Mouse (Mus musculus) adrenal gland, adult 18-20 months (tissue): ENCODE results near the gene Dync1li2. TPM values are rescaled to one million over a fixed set of nuclear protein-coding genes. Genes with fewer than 3 reads are reported as not detected.
A peak's percentile ranks its signal among the peaks of the same experiment; 100 is the strongest.

ENCODE experiments used
- DNase-seq, 2 experiments: peaks; one replicate each; pipeline ENCODE4 v3.0.0; 2021 to 2022; ENCODE audit warnings: low spot score in 2 of 2
- total RNA-seq, 2 experiments: library from RNA; stranded (reverse); gene quantifications; 1 replicate in 1 of 2; 2 replicates in 1 of 2; pipeline ENCODE4 v1.2.3; 2021

Dync1li2 gene
- total RNA-seq, 2 experiments from 2014 or later = 113 to 159 TPM

DNA sequence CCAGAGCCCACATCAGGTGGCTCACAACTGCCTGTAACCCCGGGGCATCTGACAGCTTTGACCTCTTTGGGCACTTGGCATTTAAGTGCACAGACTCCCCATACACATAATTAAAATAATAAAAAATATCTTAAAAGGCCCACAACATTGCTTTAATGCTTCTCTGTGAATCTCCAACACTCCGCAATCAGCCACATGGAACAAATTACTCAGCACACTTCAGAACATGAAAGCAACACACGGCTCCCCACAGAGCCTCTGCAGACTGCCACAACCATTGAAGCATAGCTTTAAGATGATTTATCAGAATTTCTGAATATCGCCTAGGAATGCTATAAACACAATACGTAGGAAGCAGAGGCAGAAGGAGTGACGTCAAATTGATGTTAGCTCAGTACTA, 26.8 kb downstream of the Dync1li2 start:
- DNase-seq = no peak

DNA sequence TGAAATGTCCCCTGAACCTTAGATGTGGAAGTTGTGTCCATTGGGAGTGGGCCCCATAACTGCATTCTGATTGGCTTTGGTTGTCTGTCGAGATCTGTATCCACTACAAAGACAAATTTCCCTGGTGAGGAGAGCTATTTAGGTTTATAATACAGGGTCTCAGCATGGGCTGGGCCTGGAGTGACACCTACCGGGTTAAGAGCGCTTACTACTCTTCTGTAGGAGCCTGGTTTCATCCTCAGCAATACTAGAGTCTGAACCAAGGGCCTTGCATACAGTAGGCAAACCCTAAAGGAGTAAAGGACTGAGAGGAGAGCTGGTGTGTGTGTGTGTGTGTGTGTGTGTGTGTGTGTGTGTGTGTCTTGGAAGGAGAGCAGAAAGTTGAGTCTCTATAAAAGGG, 28.6 kb downstream of the Dync1li2 start:
- DNase-seq = no peak

GRCm38 (mm10) chr8:104413770-104414169, 29.1 kb downstream of the Dync1li2 start:
- DNase-seq = no peak

DNA sequence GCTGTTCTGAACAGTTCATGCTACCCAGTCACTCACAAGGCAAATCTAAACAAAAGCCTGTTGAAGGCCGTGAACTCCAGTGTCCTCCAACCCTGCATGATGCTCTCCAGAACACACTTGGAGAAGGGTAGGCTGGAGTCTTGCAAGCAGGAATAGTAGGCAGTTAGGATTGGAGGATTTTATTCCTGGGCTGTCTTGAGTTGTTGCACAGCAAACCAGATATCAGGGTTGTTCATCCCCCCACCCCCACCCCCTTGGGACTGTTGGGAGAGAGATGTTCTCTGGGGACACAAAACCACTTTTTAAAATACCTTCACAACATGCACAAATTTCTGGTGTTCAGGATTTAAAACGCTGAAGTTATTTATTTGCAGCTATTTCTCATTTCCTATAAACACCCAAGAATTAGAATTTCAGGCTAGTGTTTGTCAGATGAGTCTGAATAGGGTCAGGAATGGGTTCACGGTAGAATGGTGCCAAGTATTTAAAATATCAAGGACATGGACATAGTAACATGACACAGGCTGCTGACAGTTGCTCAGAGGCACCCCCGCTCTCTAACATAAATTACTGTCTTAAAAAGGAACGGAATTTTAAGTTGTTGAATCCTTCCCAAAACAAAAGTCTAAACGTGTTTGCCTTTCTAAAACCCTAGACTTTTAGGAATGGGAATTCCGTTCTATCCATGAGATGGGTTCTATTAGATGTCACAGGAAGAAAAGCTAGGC, 29.9 kb downstream of the Dync1li2 start:
- no peak for DNase-seq

GRCm38 (mm10) chr8:104411972-104412371, 30.9 kb downstream of the Dync1li2 start:
- DNase-seq = no peak

DNA sequence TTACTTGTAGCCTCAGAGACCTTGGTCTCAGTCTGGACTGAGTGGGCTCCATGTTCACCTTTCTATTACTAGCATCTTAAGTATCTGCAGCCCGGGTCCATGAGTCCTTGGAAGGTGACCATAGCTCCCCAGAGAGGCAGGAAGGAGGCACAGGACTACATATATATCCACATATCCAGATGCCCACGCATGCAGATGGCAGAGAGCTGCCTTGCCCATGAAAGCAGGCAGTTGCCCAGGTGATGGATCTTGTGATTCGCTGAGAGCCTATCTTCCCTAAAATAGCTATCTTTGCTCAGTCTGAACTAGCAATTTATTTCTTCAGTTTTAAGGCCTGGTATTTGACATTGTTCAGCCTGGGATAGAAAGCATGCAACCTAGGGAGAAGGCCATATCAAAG, 31.4 kb downstream of the Dync1li2 start:
- no peak for DNase-seq

DNA sequence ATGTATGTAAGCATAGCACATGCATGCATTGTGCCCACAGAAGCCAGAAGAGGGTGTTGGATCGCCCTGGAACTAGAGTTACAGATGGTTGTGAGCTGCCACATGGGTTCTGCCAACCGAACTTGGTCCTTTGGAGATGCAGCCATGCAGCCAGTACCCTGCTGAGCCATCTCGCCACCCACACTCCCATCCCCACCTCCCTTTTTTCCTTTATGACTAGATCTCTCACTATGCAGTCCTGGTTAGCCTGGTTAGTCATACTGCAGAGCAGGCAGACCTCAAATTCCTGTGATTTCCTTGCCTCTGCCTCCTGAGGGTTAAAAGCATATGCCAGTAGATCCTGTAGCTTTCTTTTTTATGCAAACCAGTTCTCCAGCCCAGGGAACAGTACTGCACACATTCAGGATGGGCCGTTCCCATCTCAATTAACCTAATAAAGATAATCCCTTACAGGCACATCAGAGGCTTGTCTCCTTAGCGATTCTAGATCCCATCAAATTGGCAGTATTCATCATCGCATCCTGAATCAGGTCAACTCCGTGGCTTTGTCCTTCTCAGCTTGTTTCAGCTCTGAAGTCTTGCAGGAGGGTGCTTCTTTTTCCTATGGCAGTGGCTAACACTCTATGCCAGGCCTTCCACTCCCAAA, 32.1 kb downstream of the Dync1li2 start:
- DNase-seq = no peak

DNA sequence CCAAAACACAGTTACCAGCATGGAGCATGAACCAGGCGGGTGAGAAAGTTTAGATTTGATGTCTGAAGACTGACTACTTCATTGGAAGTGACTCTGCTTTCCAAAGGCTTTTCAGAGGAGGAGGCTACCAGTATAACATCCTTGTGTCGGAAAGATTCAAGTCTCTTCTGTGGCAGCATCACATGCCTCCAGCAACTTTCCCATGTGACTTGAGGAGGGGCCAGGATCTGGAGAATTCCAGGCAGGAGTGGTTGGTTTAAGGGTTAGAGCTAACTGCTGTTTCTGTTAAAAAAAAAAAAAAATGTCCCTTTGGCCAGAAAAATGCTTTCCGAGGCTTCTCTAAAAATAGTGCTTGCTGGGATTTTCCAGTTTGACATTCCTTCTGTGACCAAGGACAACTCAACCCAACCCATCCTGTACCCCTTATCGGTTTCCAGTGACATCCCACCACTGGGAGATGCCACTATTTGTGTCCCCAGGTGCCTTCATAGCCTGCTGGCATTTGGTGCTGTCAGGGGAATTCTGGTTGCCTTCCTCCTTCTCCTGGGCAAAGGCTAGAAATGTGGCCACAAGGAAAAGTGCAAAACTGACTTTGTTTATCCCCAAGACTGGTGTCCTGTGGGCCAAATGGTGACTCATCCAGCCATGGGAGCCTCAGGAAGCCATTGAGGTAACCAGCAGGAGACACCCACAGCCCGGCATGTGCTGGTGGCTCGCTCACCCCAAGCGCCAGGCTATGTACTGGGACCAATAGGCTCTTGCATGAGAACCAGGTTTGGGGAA, 34.3 kb downstream of the Dync1li2 start:
- DNase-seq = no peak

- DNase-seq = no peak
These were observed 36.3 kb downstream of the Dync1li2 start for GRCm38 (mm10) chr8:104406340-104407128.

- no peak for DNase-seq
These were observed 37.2 kb downstream of the Dync1li2 start for GRCm38 (mm10) chr8:104405430-104406187.

GRCm38 (mm10) chr8:104403596-104403995, 39.3 kb downstream of the Dync1li2 start:
- no peak for DNase-seq

DNA sequence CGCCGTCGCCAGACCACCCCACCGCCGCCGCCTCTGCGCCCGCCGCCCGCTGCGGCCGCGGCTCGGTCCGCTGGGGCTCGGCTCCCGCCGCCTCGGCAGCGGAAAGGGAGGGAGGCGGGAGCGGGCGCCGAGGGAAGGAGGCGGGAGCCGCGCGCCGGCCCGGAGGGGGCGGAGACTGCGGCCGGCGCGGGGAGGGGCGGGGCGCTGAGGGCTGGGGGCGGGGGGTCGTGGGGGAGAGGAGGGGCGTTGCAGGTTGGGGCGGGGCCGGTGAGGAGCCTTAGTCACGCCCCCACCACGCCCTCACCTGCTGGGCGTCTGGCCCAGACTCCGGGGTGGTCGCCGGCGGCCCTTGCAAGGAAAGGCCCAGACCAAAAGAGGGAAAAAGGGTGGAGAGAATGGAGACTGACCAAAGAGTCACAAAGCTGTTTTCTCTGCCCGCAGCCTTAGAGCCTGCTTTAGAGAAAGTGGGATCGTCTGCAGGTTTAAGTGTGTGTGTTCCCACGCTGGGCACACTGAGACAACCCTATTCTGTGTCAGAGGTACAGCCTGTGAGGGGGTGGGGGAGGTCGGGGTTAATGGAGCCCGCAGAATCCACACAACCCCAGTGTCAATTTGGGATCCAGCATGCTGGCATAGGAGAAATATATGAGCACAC, 47.0 kb downstream of the Dync1li2 start, which contains the start of gene Cmtm4:
Gene Cmtm4, minus strand, starts transcription at position 105 of the 655 bp plus-strand sequence.
- DNase-seq = peak; percentile 73 to 74

- DNase-seq = peak in 1 of 2 experiments; percentile 47
These were observed 47.8 kb downstream of the Dync1li2 start for GRCm38 (mm10) chr8:104394801-104395702.

DNA sequence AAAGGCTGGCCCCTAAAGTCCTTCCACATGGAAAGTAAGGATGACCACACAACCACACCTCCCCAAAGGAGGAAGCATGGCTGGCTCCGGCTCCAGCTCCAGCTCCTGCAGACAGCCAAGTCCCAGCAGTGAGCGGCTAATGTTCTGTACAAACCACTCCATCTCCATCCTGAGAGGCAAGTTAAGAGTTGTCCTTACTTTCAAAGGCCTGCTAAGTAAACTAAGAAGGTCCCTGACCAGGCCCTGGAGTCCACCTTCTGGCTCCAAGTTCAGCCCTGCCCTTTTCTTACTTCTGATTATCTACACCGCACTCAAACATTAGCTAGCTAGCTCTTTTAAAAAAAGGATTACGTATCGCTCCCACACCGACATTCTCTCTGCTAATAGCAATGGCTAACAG, 49.1 kb downstream of the Dync1li2 start:
- DNase-seq = no peak

DNA sequence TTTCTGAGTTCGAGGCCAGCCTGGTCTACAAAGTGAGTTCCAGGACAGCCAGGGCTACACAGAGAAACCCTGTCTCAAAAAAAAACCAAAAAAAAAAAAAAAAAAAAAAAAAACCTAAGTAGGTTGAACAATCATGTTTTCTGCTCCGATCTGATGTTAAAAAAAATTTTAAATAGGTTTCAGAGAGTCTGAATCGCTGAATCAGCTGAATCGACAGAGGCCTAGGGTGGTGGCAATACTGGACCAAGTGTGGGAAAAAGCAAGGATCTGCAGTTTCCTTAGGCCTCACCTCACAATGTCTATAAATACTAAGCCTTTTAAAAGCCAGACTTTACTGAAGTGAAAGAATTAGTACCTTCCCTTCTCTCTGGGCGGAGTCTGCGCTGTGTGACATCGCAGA, 49.7 kb downstream of the Dync1li2 start:
- no peak for DNase-seq

DNA sequence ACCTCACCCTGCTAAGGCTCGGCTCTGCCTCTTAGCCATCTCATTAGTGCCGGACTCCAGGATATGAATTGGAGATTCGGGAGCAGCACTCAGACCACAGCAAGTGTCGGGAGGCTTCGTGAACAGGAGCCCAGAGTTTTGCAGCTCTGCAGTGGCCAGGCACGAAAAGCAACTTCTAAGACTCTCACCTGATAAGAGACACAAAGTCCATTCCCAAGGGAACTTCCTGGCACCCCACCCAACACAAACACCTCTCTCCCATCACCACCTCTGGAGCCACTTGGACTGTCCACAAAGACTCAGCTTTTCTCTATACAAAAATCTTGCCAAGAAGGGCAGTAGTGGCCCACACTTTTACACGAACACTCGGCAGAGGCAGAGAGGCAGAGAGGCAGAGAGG, 52.6 kb downstream of the Dync1li2 start:
- DNase-seq = no peak

DNA sequence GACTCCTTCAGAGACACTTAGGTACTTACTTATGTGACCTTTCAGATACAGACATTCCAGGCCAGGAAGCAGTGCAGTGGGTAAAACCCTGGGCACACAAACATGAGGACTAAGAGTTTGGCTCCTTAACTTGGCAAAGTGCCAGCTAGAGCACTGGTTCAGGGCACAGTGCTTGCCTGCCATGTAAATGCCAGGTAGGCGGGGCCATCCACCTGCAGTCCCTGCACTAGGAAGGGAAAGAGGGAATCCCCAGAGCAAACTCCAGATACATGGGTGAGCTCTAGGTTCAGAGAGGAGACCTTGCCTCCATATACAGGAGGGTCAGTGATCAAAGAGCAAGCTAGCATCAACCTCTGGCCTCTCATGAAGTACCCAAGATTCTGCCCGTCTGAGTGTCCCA, 54.9 kb downstream of the Dync1li2 start:
- no peak for DNase-seq

DNA sequence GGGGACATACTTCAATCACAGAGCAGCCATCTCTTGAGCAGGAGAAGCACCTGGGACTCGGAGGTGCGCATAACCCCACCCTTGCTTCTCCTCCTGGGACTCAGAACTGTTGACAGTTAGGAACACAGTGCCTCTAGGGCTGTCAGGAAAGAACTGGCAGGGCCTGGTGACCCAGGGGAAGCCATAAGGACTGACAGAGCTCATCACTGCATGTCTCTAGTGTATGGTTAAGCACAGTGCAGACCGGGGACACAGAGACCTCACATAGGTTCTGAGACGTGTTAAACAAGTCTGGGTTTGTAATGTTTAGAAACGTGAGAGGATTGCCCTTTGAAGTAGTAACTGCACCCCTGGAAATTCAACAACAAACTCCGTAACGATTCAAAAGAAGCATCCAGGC, 55.3 kb downstream of the Dync1li2 start:
- no peak for DNase-seq

- DNase-seq = no peak
These were observed 56.2 kb downstream of the Dync1li2 start for GRCm38 (mm10) chr8:104386693-104387092.
